Mouse (Mus musculus) CD4-positive, CD25-positive, alpha-beta regulatory T cell, adult 4 months (primary cell): ENCODE data around the gene Alpi. TPM values are rescaled to one million over a fixed set of nuclear protein-coding genes. Genes with fewer than 3 reads are reported as not detected.

Source experiments
- ATAC-seq: one replicate; pipeline ENCODE4 v1.8.0; 2017
- polyA plus RNA-seq, 2 experiments: library from polyadenylated mRNA; unstranded; fragments of 100-300 nt; shearing (Covaris generic); gene quantifications; one replicate each; pipeline ENCODE4 v1.2.1; 2017

The Alpi gene
- not detected for polyA plus RNA-seq

DNA sequence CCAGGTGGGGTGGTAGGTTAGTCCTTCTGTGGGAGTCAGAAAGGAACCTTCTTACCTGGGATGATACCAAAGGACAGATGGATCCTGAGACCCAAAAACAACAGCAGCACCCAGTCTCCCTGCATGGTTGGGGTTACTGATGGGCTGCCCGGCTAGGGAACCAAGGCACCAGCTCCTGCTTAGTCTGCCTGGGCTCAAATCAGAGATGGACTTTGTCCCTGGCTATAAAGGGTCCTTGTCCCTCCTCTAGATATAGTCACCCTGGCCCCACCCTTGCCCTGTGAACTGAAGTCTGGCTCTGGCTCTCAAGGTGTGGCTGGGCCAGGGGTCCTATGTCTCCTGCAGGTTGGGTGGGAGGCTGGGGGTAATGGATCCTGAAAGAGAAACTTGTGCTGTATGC is at the start of gene Alpi:
Gene Alpi, minus strand, starts transcription at position 196 of the 400 bp plus-strand sequence.
- ATAC-seq = no peak

DNA sequence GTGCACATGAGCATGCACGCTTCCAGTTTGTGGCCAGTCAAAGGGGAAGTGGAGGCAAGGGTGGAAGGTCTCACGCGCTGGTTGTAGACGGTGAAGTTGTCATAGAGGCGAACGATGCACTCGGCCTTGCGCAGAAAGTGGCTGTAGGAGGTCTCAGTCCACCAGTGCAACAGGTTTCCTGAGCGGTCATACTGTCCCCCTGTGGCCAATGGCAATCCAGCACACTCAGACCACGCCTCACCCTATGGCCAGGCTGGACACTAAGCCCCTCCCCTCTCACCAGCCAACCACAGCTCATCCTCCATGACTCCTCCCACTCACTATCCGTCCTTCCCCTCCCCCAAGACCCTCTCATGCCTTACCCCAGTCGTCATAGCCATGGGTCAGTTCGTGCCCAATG is 48.0 kb upstream of the Alpi start:
- no peak for ATAC-seq

DNA sequence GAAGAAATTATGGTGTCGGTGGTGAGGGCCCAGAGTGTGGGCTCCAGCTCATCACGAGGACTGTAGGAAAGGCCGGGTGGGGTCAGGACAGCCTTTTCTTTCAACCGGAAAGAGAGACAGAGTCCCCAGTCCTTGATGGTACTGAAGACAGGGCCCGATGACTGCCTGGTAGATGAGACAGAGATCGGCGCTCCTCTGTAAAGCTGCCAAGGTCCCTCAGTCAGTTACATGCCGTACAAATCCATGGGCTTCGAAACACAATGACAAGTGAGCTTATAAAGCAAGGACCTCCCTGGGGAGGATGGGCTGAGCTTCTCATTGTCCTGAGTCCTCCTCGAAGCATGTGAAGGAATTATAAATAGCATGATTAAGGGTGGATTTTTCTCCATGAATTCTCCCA is 41.7 kb upstream of the Alpi start:
- no peak for ATAC-seq

DNA sequence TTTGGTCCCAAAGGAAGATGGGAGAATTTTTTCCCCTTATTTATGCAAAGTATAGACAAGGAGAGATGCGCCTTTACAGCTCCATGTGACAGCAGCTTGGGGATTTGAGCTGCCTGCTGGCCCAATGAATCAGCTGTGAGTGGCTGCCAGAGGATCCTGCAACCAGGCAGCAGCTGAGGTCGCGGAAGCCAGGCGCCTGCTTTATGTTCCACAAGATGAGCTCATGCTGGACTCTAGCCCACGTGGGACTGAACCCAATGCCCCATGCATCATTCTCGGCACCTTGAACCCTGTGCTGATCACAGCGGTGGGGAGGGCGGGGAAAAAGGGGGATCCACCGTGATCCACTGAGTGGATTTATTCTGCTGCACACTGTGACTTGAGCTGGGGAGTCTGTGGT is 41.0 kb upstream of the Alpi start:
- no peak for ATAC-seq

DNA sequence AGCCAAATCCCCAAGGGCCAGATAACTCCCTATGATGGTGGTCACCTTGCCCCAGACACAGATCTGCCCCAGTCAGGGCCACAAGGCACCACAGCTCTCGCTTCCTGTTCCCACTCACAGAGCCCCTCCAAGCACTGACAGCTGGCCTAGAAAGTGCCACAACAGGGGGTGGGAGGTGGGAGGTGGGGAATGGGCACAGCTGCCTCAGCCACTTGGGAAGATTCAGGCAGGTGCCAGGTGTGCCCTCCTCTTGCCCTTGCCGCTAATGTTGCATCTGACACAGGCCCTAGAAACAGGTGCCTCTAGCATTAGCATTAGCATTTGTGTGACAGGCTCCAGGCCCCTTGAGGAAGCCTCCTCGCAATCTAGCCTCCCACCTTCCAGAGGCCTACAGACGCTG is 40.1 kb upstream of the Alpi start:
- no peak for ATAC-seq

DNA sequence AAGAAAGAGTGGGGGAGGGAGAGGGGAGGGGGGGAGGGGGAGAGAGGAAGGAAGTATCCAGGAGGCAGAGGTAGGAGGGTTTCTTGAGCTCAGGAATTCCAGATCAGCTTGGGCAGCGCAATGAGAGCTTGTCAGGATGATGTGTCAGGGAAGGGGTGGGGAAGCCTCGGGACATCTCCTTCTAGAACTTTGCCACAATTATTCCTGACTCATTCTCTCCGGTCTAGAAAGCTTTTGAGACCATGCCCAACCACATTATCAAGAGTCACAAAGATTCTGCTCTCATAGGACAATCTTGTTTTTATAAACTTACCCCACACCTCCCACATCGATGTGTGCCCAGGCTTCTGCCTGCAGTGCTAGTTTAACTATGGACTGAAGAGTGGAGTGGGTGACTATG is 30.4 kb upstream of the Alpi start:
- no peak for ATAC-seq

DNA sequence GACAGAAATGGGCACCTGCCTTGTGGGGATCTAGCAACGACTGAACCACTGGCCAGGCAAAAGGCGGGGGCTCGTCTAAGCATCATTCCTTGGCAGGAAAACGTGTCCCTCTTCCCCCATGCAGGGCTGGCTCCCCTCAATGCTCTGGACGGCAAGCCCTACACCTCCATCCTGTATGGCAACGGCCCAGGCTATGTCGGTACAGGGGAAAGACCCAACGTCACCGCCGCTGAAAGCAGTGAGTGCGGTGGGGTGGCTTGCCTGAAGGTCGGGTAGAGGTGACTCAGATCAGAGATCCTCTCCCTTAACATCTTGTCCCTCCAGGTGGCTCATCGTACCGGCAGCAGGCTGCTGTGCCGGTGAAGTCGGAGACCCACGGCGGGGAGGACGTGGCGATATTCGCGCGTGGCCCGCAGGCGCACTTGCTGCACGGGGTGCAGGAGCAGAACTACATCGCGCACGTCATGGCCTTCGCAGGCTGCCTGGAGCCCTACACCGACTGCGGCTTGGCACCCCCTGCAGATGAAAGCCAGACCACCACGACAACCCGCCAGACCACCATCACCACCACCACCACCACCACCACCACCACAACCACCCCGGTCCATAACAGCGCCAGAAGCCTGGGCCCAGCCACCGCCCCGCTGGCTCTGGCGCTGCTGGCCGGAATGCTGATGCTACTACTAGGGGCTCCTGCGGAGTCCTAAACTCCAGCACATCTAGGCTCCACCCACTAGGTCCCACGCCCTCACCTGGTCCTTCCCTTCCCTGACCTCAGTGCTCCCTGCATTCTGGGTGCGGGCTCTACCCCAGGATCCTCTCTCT is 26.0 kb upstream of the Alpi start:
- ATAC-seq = no peak

DNA sequence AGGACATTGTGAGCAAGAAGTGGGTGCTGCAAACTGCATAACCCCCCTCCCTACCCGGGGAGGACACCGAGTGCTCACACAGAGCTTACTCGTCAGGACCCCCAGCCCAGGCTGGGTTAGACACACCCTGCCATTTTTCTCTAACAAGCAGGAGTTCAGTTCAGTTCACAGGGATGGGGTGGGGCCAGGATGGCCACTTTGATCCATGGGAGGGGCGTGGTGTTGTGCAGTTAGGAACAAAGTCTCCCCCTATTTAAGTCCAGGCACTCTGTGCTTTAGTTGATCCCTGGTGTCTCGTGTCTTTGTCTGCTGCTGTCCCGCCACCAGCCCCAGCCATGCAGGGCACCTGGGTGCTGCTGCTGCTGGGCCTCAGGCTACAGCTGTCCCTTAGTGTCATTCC is 23.3 kb upstream of the Alpi start, which contains the start of gene Akp3:
Gene Akp3, plus strand, starts transcription at position 301 of the 400 bp plus-strand sequence.
- ATAC-seq = no peak

DNA sequence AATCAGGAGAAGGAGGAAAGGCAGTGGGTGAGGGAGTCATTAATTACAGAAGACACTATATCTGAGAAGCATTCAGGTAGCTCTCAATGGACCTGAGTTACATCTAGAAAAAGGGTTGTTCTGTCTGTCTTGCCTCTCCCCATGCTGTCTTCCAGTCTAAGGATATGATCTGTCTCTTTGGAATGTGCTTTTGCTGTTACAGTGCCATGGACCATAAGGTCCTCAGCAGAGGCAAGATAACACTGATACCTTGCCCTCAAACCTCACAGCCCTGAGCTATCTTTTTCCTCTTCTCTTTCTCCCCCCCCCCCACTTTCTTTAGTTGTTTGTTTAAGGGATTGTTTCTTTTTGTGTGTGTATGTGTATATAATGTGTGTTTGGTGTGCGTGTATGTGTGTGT is 13.4 kb upstream of the Alpi start:
- no peak for ATAC-seq

DNA sequence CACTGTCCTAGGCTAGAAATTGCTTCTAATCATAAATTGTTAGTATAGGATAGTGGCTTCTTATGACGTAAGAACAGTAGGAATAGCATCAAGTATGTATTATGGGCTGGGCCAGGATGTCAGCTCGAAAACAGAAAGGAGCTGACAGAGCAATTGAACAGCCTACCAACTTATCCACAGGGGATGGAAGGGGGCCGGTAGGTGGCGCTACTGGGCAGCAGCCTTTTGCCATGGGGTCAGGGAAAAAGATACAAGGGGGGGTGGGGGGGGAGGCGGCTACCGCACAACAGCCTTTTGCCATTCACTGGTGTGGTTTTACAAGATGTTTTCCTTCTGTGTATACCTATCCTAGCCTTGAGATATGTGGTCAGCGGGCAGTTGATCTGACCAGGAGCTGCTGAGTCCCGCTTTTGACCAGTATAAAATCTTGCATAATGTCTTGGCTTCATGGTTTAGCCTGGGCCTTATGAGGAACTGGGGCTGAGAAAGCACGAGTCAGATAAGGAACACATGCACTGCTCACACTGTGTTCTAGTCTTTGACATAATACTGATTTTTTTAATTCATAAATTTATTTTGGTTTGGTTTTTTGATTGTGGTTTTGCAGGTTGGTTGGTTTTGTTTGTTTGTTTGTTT is 10.4 kb upstream of the Alpi start:
- ATAC-seq = no peak

DNA sequence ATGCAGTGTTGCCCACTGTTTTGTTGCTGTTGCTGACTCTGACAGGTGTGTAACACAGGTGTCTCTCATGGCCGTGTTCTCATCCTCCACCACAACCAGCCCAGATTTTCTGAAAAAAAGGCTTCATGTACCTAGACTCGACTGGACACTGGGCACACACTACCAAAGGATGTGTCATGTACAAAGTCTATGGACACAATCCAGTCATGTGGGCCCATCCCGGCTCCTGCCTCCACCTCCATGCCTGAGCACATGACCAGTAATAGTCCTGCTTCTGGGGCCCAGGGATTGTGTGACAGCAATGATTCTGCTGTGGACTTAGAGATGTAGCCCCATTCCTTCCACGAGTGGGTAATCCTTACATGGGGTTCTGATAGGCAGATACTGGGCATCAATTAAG is 7.2 kb upstream of the Alpi start:
- ATAC-seq = no peak

DNA sequence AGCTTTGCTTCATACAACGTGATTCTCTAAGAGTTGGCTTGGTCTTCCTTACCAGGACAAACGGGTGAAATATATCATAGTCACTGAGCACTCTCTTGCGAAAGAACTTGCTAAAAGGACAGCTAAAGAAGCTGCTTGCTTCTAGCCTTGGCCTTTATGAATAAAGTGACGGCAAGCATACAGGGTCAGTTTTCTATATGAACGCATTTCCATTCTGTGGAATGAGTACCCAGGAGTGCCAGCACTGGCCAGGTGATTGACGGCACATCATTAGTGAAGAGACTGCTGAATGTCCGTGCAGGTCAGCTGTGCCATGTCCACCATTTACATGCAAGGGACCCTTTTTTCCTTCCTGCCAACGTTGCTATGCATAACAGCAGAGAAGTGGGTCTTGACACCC is 5.1 kb upstream of the Alpi start:
- ATAC-seq = no peak

DNA sequence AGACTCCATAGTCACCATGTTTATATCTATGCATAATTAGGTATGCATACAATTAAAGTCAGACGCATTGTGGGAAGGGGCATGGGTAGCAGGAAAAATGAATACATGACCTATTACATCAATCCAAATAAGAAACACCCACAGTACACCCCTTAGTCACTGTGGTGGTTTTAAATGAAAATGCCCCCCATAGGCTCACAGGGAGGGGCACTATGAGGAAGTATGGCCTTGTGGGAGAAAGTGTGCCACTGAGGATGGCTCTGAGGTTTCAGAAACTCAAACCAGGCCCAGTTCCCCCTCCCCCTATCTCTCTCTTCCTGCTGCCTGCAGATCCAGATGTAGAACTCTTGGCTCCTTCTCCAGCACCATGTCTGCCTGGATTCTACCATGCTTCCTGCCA is 2.5 kb upstream of the Alpi start:
- no peak for ATAC-seq

DNA sequence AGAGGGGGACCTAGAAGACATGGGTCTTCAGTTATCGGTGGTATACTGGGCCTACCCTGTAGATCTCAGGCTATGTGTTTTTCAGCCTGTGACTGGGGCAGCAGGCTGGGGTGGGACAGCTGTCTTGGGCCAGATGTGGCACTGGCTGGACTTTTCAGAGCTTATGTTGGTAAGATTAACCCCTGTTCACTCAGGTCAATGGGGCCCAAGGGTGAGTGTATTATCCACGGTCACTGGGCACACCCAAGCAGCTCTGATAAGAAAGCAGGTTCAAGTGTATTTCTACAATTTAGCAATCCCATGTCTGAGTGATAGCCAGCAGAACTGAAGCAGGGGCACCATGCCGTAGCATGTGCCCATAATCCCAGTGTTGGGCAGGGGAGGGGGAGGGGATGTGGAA is 708 bp upstream of the Alpi start:
- no peak for ATAC-seq

DNA sequence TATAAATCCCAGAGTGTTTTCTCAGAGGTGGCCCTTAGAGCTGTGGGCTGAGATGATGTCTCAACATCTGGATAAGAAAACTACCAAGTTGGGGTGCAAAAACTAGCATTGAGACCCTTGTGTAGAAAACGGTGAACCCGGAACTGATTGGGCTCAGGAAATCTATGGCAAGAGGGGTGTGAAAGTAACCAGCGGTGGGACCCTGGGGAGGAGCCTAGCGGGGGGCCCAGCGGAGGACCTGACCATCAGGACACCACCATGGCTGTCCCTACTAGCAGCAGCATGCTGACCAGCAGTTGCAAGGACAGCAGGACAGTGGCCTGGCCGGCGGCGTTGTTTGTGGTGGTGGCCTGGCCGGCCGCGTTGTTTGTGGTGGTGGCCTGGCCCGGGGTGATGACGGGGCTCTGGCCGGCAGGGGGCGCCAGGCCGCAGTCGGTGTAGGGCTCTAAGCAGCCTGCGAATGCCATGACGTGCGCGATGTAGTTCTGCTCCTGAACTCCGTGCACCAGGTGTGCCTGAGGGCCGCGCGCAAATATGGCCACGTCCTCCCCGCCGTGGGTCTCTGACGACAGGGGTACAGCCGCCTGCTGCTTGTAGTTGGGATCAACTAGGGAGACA is 2.9 kb downstream of the Alpi start:
- no peak for ATAC-seq

DNA sequence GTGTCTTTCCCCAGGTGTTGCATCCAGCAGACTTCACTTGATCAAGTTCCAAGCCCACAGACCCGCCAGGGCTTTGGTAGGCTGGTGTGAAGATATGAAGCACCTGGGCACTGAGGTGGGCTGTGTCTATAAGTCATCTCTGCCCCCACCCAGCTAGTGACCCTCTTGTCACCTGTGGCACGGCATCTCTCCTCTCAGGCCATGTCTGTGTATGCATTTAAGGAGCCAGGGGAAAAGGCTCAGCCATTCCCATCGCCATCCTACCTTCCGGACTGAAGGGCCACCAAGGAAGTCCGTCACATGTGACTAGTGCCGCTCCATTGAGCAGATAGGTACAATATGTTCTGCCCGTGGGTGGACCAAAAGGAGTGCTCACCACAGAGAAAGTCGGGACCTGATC is 5.8 kb downstream of the Alpi start:
- no peak for ATAC-seq

DNA sequence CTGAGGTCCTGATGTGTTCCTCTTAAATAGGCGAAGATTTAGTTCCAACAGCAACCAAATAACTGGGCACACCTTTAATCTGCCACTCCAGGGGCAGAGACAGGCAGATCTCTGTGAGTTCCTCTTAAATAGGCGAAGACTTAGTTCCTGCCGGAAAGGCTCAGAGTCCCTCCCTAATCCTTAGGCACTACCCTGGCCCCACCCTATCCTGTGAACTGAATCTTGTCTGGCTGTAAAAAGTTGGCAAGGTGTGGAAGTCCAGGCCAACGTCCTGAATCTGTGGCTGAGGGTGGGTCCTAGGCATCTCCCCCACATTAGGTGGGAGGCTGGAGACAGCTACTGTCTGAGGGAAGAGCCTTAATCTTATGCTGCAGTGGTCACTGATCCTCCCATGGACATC is 11.6 kb downstream of the Alpi start, which contains the start of gene Alppl2:
Gene Alppl2, minus strand, starts transcription at position 101 of the 400 bp plus-strand sequence.
- no peak for ATAC-seq

DNA sequence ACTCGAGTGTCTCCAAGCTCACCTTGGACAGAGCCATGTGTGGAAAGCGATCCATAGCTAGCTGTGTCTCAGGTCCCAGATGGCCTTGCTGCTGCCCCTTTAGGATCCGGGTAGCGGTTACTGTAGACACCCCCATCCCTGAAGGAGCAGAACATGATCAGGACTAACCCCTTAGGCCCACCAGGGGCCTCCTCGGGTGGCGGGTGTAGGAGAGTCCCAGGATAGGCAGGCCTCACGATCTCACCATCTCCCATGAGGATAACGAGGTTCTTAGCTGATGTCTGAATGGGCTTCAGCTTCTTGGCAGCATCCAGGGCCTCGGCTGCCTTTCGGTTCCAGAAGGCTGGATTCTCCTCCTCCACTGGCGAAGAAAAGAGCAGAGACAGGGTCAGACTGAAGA is 12.2 kb downstream of the Alpi start:
- no peak for ATAC-seq

DNA sequence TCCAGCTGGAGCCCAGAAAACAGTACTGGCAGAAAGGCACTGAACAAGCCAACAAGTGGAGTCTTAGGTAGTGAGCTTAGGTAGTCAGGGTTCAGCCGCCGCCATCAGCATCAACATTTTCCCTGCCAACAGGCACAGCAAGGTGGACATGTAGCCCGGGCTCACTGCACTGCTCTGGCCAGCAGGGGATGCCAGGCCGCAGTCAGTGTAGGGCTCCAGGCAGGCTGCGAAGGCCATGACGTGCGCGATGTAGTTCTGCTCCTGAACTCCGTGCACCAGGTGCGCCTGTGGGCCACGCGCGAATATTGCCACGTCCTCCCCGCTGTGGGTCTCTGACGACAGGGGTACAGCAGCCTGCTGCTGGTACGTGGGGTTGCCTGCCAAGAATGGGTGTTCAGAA is 14.4 kb downstream of the Alpi start:
- ATAC-seq = no peak

DNA sequence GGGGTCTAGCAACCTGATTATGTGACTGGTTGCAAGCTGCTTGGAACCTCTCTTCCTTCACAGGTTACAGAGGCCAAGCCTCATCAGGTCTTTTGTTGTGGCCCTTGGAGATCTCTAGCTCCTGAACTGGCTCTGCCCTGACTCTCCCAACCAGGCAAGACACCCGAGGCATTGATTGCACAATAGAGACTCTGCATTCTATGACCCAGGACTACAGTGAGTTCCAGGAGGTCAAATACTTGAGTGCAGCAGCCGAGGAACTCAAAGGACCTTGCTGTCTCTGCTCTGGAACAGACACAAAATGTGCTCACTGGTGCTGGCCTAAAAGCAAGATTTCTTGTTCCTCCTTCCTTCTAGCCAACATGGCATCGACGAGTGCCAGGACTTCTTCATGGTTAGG is 15.2 kb downstream of the Alpi start:
- no peak for ATAC-seq

DNA sequence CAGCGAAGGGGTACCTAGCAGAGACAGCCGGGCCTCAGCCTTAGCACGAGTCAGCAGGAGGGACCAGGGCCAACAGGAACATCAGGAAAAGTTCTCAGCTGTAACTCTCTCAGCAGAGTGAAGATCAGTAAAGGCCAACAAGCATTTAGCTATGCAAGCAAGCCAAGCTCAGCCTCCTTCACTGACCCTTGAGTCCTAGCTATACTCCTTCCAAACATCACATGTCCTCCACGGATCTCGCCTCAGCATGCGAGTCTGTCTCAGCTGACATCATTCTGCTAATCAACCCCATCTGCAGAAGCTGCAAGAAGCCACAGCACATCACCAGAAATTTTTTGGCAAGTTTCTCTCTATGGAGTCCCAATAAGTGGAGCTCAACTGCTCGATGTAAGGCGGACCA is 27.6 kb downstream of the Alpi start:
- no peak for ATAC-seq

DNA sequence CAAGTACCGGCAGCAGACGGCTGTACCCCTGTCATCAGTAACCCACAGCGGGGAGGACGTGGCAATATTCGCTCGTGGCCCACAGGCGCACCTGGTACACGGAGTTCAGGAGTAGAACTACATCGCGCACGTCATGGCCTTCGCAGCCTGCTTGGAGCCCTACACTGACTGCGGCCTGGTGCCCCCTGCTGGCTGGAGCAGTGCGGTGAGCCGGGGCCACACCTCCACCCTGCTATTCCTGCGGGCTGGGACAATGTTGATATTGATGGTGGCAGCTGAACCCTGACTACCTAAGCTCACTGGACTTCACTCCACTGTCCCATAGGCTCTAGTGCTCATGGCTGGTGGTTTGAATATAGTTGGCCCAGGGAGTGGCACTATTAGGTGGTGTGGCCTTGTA is 30.7 kb downstream of the Alpi start:
- ATAC-seq = no peak

DNA sequence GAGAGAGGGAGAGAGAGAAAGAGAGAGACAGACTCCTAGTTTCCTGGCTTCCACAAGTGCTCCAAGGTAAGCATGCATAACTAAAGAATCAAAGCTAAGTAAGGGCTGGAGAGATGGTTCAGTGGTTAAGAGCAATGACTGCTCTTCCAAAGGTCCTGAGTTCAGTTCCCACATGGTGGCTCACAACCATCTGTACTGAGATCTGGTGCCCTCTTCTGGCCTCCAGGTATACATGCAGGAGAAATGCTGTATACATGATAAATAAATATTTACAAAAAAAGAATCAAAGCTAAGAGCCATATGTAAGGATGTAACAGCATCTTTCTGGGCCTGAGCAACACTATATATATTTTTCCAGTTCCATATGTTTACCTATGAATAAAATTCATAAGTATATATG is 40.5 kb downstream of the Alpi start:
- ATAC-seq = no peak
